Mouse (Mus musculus) frontal cortex, postnatal 14 days (tissue): ENCODE measurements at regions not wholly inside any gene's neighbourhood (a gene's known extent, or its start where the extent isn't known, plus 50 kb on each side); places are given as distances from the start of the nearest gene placed in this dataset.
"Not testable (repeated sequence)": the region's sequence is repeated elsewhere in the genome, so short reads cannot be mapped to it uniquely, and the experiment has no call there.

Experiments
- DNase-seq, 2 experiments: peaks; one replicate each; pipeline ENCODE4 v3.0.0; 2022; ENCODE audit warnings: low spot score in 2 of 2

DNA sequence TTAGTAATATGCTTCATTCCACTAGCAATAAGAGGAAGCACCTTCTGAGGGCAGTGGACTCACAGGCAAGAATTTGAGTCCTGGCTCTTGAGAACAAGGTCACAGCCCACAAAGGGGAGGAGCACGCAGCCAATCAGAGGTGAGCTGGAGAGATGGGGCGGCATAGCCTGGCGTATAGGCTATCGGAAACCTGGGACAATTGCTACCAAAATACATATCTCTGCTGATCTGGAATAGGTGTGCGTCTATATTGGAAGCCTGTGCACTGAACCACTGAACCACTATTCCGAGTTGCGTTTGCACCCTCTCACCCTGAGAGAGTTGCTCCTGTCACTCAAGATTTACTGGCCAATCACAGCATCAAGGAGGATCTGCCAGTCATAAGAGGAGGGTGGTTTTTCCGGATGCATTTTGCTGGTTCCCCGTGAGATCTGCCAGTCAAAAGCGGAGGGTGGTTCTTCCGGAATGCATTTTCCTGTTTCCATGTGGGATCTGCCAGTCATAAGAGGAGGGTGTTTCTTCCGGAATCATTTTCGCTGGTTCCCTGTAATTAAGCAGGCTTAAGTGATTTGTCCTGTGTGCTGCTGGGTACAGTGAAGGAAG, 80.1 kb upstream of the Riok2 start:
- peak; percentile 85 to 87 for DNase-seq

DNA sequence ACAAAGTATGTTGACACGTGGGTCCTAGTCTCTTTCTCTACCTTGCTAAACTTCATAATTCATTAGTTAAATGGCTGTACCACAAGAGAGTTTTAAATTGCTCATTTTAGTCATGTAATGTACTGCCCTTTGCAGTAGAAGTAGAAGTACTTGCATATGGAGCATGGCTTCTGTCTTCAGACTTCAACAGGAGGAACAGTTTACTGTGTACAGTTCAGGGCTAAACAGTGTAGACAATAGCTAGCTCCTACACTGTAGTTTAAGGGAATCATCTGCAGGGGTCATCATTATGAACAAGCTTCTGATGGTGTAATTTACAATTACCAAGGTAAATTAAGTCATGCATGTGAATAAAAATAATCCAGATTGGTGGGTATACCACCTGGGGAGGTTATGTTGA, 79.1 kb upstream of the Riok2 start:
- not testable (repeated sequence) for DNase-seq

DNA sequence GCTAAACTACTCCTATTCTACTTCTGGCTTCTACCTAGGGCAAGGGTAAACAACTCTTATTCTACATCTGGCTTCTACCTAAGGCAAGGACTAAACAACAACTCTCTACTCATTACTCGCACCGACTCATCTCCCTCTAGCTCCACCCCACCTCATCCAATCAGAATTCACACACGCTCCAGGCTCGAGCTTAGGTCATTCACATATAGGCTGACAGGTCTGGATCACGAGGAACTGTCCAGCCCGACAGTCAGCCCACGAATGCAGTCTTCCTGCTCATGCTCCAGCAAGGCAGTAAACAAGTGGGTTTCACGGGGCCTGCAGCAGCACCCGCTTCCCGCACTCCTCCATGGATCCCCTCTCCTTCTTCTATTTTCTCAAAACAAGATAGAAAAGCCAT, 70.6 kb upstream of the Riok2 start:
- not testable (repeated sequence) for DNase-seq
